ENCODE assay signal across 14 mouse cellular contexts in genomic region chr13:49206341-49206740, GRCm38 (mm10). TPM values are rescaled to one million over a fixed set of nuclear protein-coding genes. Genes with fewer than 3 reads are reported as not detected.
"Had no signal": no experiment of that assay in that cellular context is flagged by ENCODE, and none has a peak within 500 bp of the region (broad histone marks: within the 10 kb centered on the region; RNA-seq: fewer than 3 reads in every experiment).

No protein-coding gene starts in this region.

- H3K4me2 ChIP-seq: limb, embryonic 13.5 days; liver, embryonic 12.5 days; liver, embryonic 15.5 days; lung, embryonic 15.5 days; midbrain, embryonic 13.5 days; neural tube, embryonic 15.5 days had no signal

- H3K4me1 ChIP-seq: liver, embryonic 15.5 days had no signal

- H3K27me3 ChIP-seq: limb, embryonic 13.5 days; liver, embryonic 12.5 days; liver, embryonic 15.5 days; lung, embryonic 15.5 days; neural tube, embryonic 15.5 days had no signal

- H3K9me3 ChIP-seq: limb, embryonic 10.5 days; limb, embryonic 13.5 days; liver, embryonic 12.5 days; liver, embryonic 15.5 days; lung, embryonic 15.5 days; midbrain, embryonic 10.5 days; midbrain, embryonic 13.5 days; neural tube, embryonic 15.5 days had no signal

- H3K27ac ChIP-seq: kidney, postnatal 0 days; layer of hippocampus, adult 2 months; limb, embryonic 10.5 days; limb, embryonic 13.5 days; liver, embryonic 12.5 days; liver, embryonic 15.5 days; lung, embryonic 15.5 days; midbrain, embryonic 10.5 days; midbrain, embryonic 13.5 days; neural tube, embryonic 15.5 days; stomach, postnatal 0 days had no signal

- H3K4me3 ChIP-seq: layer of hippocampus, adult 2 months; limb, embryonic 10.5 days; limb, embryonic 13.5 days; liver, embryonic 12.5 days; liver, embryonic 15.5 days; lung, embryonic 15.5 days; midbrain, embryonic 10.5 days; midbrain, embryonic 13.5 days; myocyte; neural tube, embryonic 15.5 days had no signal

- H3K9ac ChIP-seq: limb, embryonic 13.5 days; liver, embryonic 12.5 days; liver, embryonic 15.5 days; lung, embryonic 15.5 days; midbrain, embryonic 13.5 days; neural tube, embryonic 15.5 days had no signal

- H3K36me3 ChIP-seq: limb, embryonic 10.5 days; liver, embryonic 12.5 days; liver, embryonic 15.5 days; lung, embryonic 15.5 days; midbrain, embryonic 10.5 days; midbrain, embryonic 13.5 days; neural tube, embryonic 15.5 days had no signal

- ATAC-seq: liver, embryonic 12.5 days had no signal

RNA-seq across cellular contexts. Expression of gene Wnk2, which starts 58.5 kb away (rescaled TPM):
- total RNA-seq: megakaryocyte progenitor cell, adult 5-6 weeks; monocyte, adult 5-6 weeks had no signal
- polyA plus RNA-seq: myocyte had no signal
